Mouse (Mus musculus) myocyte (in vitro differentiated cells): ENCODE measurements around the gene Ncam1. TPM values are rescaled to one million over a fixed set of nuclear protein-coding genes. Genes with fewer than 3 reads are reported as not detected.

Experiments
- H3K27me3 ChIP-seq: one replicate; pipeline ENCODE4 v1.6.1; 2011; ENCODE audit not compliant: control insufficient read depth, insufficient read depth, insufficient read length
- H3K36me3 ChIP-seq: one replicate; pipeline ENCODE4 v1.6.1; 2011; ENCODE audit not compliant: control insufficient read depth, insufficient read depth
- H3K4me2 ChIP-seq: one replicate; pipeline ENCODE4 v1.6.1; 2011; ENCODE audit warnings: low read depth, control low read depth
- H3K4me3 ChIP-seq: one replicate; pipeline ENCODE4 v1.5.1; 2011; ENCODE audit warnings: mild to moderate bottlenecking, control low read depth, moderate library complexity
- H3K79me2 ChIP-seq: one replicate; pipeline ENCODE4 v1.6.1; 2011; ENCODE audit not compliant: control insufficient read depth, insufficient read depth
- H3ac ChIP-seq: one replicate; pipeline ENCODE4 v1.6.1; 2011; ENCODE audit not compliant: control insufficient read depth, insufficient read length
- CEBPB ChIP-seq: IDR thresholded peaks from 2 replicates; pipeline ENCODE4 v1.6.1; 2011; ENCODE audit warnings: mild to moderate bottlenecking, moderate library complexity; ENCODE audit not compliant: poor library complexity, insufficient read depth, severe bottlenecking
- E2F4 ChIP-seq: IDR thresholded peaks from one replicate; pipeline ENCODE4 v1.6.1; 2011; ENCODE audit warnings: mild to moderate bottlenecking, control low read depth, moderate library complexity; ENCODE audit not compliant: insufficient read depth
- MAX ChIP-seq: IDR thresholded peaks from one replicate; pipeline ENCODE4 v1.6.1; 2011; ENCODE audit warnings: low read depth, mild to moderate bottlenecking, control low read depth
- MYOD1 ChIP-seq, 3 experiments: IDR thresholded peaks; one replicate each; pipeline ENCODE4 v1.6.1; 2011; ENCODE audit warnings: control low read depth in 2 of 3, low read depth in 2 of 3, mild to moderate bottlenecking in 2 of 3, moderate library complexity in 1 of 3; ENCODE audit not compliant: insufficient read length in 2 of 3, control insufficient read depth in 1 of 3
- MYOG ChIP-seq, 3 experiments: IDR thresholded peaks; one replicate each; pipeline ENCODE4 v1.6.1; 2011; ENCODE audit warnings: control low read depth in 2 of 3, low read depth in 2 of 3, mild to moderate bottlenecking in 2 of 3; ENCODE audit not compliant: insufficient read length in 2 of 3, control insufficient read depth in 1 of 3, insufficient read depth in 1 of 3
- POLR2A ChIP-seq: IDR thresholded peaks from one replicate; pipeline ENCODE4 v1.6.1; 2011; ENCODE audit warnings: low read depth, mild to moderate bottlenecking, control low read depth, moderate library complexity; ENCODE audit not compliant: insufficient read length
- POLR2AphosphoS2 ChIP-seq: IDR thresholded peaks from one replicate; pipeline ENCODE4 v1.6.1; 2011; ENCODE audit warnings: low read depth, control low read depth; ENCODE audit not compliant: insufficient read length
- REST ChIP-seq: IDR thresholded peaks from one replicate; pipeline ENCODE4 v1.6.1; 2011; ENCODE audit warnings: mild to moderate bottlenecking, control low read depth, moderate library complexity; ENCODE audit not compliant: insufficient read depth, insufficient read length
- SRF ChIP-seq: IDR thresholded peaks from one replicate; pipeline ENCODE4 v1.6.1; 2011; ENCODE audit warnings: low read depth; ENCODE audit not compliant: control insufficient read depth, insufficient read length
- TCF12 ChIP-seq: IDR thresholded peaks from one replicate; pipeline ENCODE4 v1.6.1; 2011; ENCODE audit warnings: mild to moderate bottlenecking, control low read depth; ENCODE audit not compliant: poor library complexity, insufficient read depth, severe bottlenecking
- TCF3 ChIP-seq: IDR thresholded peaks from one replicate; pipeline ENCODE4 v1.6.1; 2011; ENCODE audit warnings: low read depth, control low read depth; ENCODE audit not compliant: insufficient read length
- USF1 ChIP-seq: IDR thresholded peaks from one replicate; pipeline ENCODE4 v1.6.1; 2011; ENCODE audit warnings: low read depth, mild to moderate bottlenecking, control low read depth, moderate library complexity
- polyA plus RNA-seq: library from polyadenylated mRNA; unstranded; fragments of >200 nt; fragmentation: generic; extraction: Trizol; gene quantifications from one replicate; pipeline ENCODE4 v1.2.1, GENCODE M21; 2012; ENCODE audit warnings: missing spikeins

Gene Ncam1
- polyA plus RNA-seq, 1 experiment, result 327 TPM

- peak overlapping the region; percentile 36 for H3K4me2 ChIP-seq
- TF ChIP-seq POLR2AphosphoS2, result peak; percentile 37
- TF ChIP-seq REST, result no peak
- TF ChIP-seq MYOD1 (IDR thresholded peaks at IDR 0.05; ENCODE audit: control insufficient read depth in 1 of 3, insufficient read length in 2 of 3, low read depth in 2 of 3), result no peak
- H3K79me2 ChIP-seq, result no peaks in the 10 kb centered on the region
These were observed 264.7 kb downstream of the Ncam1 start for GRCm38 (mm10) chr9:49533912-49534491.

GRCm38 (mm10) chr9:49533455-49533854, 265.3 kb downstream of the Ncam1 start:
- TF ChIP-seq CEBPB (peak; percentile 78; the same call in 1 of the 2 replicates), SRF (no peak)
- no peaks in the 10 kb centered on the region for H3K79me2 ChIP-seq

More at GRCm38 (mm10) chr9:49533912-49534491, 264.7 kb downstream of the Ncam1 start:
- peaks cover 38% of the 10 kb centered on the region for H3K36me3 ChIP-seq
- H3ac ChIP-seq, result no peak overlapping the region
- no peak overlapping the region for H3K4me3 ChIP-seq
- no peaks in the 10 kb centered on the region for H3K27me3 ChIP-seq

GRCm38 (mm10) chr9:49531833-49532232, 266.9 kb downstream of the Ncam1 start:
- H3K4me3 ChIP-seq, result no peak overlapping the region
- H3K4me2 ChIP-seq, result no peak overlapping the region
- no peak for TF ChIP-seq MAX
- TF ChIP-seq SRF, result no peak
- no peak for TF ChIP-seq CEBPB
- no peak for TF ChIP-seq REST
- TF ChIP-seq MYOD1 (IDR thresholded peaks at IDR 0.05; ENCODE audit: control insufficient read depth in 1 of 3, insufficient read length in 2 of 3, low read depth in 2 of 3), result no peak
- no peak for TF ChIP-seq POLR2A
- no peak for TF ChIP-seq POLR2AphosphoS2
- no peak for TF ChIP-seq MYOG (IDR thresholded peaks at IDR 0.05; ENCODE audit: control insufficient read depth in 1 of 3, insufficient read depth in 1 of 3, insufficient read length in 2 of 3, low read depth in 2 of 3)
- TF ChIP-seq TCF12, result no peak
- no peak for TF ChIP-seq TCF3
- TF ChIP-seq E2F4, result no peak
- TF ChIP-seq USF1, result no peak
- no peaks in the 10 kb centered on the region for H3K79me2 ChIP-seq
- peaks cover 51% of the 10 kb centered on the region for H3K36me3 ChIP-seq
- no peaks in the 10 kb centered on the region for H3K27me3 ChIP-seq
- no peak overlapping the region for H3ac ChIP-seq

More at GRCm38 (mm10) chr9:49533455-49533854, 265.3 kb downstream of the Ncam1 start:
- Histone ChIP-seq H3K4me2 (no peak overlapping the region), H3ac (no peak overlapping the region), H3K4me3 (no peak overlapping the region), H3K36me3 (peaks cover 43% of the 10 kb centered on the region), H3K27me3 (no peaks in the 10 kb centered on the region)

- peaks cover 56% of the 10 kb centered on the region for H3K36me3 ChIP-seq
- H3ac ChIP-seq, result no peak overlapping the region
- no peak overlapping the region for H3K4me3 ChIP-seq
- TF ChIP-seq MYOD1 (IDR thresholded peaks at IDR 0.05; ENCODE audit: control insufficient read depth in 1 of 3, insufficient read length in 2 of 3, low read depth in 2 of 3) (no peak), CEBPB (no peak), TCF12 (no peak), MYOG (IDR thresholded peaks at IDR 0.05; ENCODE audit: control insufficient read depth in 1 of 3, insufficient read depth in 1 of 3, insufficient read length in 2 of 3, low read depth in 2 of 3) (no peak), MAX (no peak), REST (no peak), SRF (no peak), TCF3 (no peak), POLR2AphosphoS2 (no peak)
- H3K27me3 ChIP-seq, result no peaks in the 10 kb centered on the region
- no peak overlapping the region for H3K4me2 ChIP-seq
- no peaks in the 10 kb centered on the region for H3K79me2 ChIP-seq
These were observed 267.5 kb downstream of the Ncam1 start for GRCm38 (mm10) chr9:49531257-49531656.

GRCm38 (mm10) chr9:49530739-49531138, 268.0 kb downstream of the Ncam1 start:
- H3ac ChIP-seq, result no peak overlapping the region
- no peak overlapping the region for H3K4me2 ChIP-seq
- H3K4me3 ChIP-seq, result no peak overlapping the region
- no peaks in the 10 kb centered on the region for H3K27me3 ChIP-seq
- no peak for TF ChIP-seq E2F4
- no peak for TF ChIP-seq POLR2AphosphoS2
- no peak for TF ChIP-seq SRF
- TF ChIP-seq MYOG (IDR thresholded peaks at IDR 0.05; ENCODE audit: control insufficient read depth in 1 of 3, insufficient read depth in 1 of 3, insufficient read length in 2 of 3, low read depth in 2 of 3), result no peak
- TF ChIP-seq USF1, result no peak
- no peak for TF ChIP-seq MAX
- no peak for TF ChIP-seq CEBPB
- no peak for TF ChIP-seq TCF12
- TF ChIP-seq TCF3, result no peak
- no peak for TF ChIP-seq REST
- TF ChIP-seq MYOD1 (IDR thresholded peaks at IDR 0.05; ENCODE audit: control insufficient read depth in 1 of 3, insufficient read length in 2 of 3, low read depth in 2 of 3), result no peak
- TF ChIP-seq POLR2A, result no peak
- H3K36me3 ChIP-seq, result peaks cover 56% of the 10 kb centered on the region
- H3K79me2 ChIP-seq, result no peaks in the 10 kb centered on the region
